Mouse (Mus musculus) testis, adult 2 months (tissue): ENCODE results near the gene Anxa6. TPM values are rescaled to one million over a fixed set of nuclear protein-coding genes. Genes with fewer than 3 reads are reported as not detected.
A peak's percentile ranks its signal among the peaks of the same experiment; 100 is the strongest.

Source experiments
- H3K27ac ChIP-seq: fragments of 200-500 bp; 2 replicates; pipeline ENCODE4 v1.5.1; 2012; ENCODE audit warnings: low read depth, low read length; ENCODE audit not compliant: control insufficient read depth, insufficient read depth
- H3K27me3 ChIP-seq: fragments of 200-500 bp; 2 replicates; pipeline ENCODE4 v1.6.1; 2012; ENCODE audit warnings: mild to moderate bottlenecking, low read length, moderate library complexity; ENCODE audit not compliant: control insufficient read depth, insufficient read depth
- H3K36me3 ChIP-seq: fragments of 200-500 bp; 2 replicates; pipeline ENCODE4 v1.6.1; 2012; ENCODE audit warnings: mild to moderate bottlenecking, low read length; ENCODE audit not compliant: control insufficient read depth, insufficient read depth
- H3K4me1 ChIP-seq: fragments of 200-500 bp; 2 replicates; pipeline ENCODE4 v1.6.1; 2012; ENCODE audit warnings: low read length; ENCODE audit not compliant: control insufficient read depth, insufficient read depth
- H3K4me3 ChIP-seq: fragments of 200-500 bp; 2 replicates; pipeline ENCODE4 v1.5.1; 2012; ENCODE audit warnings: low read depth, mild to moderate bottlenecking, low read length, moderate library complexity, mixed read lengths; ENCODE audit not compliant: control insufficient read depth
- CTCF ChIP-seq: fragments of 200-500 bp; IDR thresholded peaks from 2 replicates; pipeline ENCODE4 v1.5.1; 2012; ENCODE audit warnings: low read depth, mild to moderate bottlenecking, inconsistent platforms, low read length, moderate library complexity; ENCODE audit not compliant: control insufficient read depth, insufficient read depth, insufficient replicate concordance
- POLR2A ChIP-seq: fragments of 200-500 bp; IDR thresholded peaks from 2 replicates; pipeline ENCODE4 v1.6.1; 2012; ENCODE audit warnings: low read depth, mild to moderate bottlenecking, inconsistent platforms, low read length, moderate library complexity; ENCODE audit not compliant: control insufficient read depth
- polyA plus RNA-seq: library from polyadenylated mRNA; depleted of rRNA; stranded (reverse); fragments of >200 nt; gene quantifications from 2 replicates; pipeline ENCODE4 v1.2.3, GENCODE M21; 2012

Gene Anxa6
- polyA plus RNA-seq, 1 experiment: 4.9 TPM

DNA sequence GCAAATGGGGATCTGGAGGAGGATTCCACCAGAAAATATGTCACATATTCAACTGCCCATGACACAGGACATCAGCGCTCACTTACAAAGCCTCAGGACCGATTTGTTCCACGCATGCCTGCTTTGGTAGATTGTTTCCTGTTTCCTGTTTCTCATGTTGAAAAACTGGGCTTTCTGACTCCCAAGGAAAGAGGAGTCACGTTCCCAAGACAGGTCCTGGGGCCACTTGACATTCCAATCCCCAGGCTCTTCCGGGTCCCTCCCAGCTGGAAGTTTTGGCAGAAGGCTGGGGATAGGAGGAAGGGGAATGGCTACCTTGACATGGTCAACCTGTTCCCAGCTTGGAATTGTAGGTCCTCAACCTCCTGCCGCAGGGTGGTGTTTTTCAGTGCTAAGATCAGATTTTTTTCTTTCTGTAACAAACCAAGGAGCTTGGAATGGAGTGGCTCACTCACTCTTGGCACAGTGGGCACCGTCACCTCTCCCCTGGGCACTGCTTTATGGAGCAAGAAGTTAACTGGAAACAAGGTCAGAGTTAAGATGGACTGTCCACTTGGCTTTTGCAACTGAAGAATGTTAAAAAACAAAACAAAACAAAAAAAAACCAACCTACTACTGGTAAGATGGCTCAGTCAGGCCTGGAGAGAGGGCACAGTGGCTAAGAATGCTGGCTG lies 17.7 kb upstream of the Anxa6 start:
- H3K27ac ChIP-seq: no peak overlapping the region
- no peaks in the 10 kb centered on the region for H3K27me3 ChIP-seq
- H3K4me1 ChIP-seq: no peaks in the 10 kb centered on the region
- TF ChIP-seq POLR2A (no peak), CTCF (no peak)
- no peak overlapping the region for H3K4me3 ChIP-seq
- H3K36me3 ChIP-seq: no peaks in the 10 kb centered on the region

DNA sequence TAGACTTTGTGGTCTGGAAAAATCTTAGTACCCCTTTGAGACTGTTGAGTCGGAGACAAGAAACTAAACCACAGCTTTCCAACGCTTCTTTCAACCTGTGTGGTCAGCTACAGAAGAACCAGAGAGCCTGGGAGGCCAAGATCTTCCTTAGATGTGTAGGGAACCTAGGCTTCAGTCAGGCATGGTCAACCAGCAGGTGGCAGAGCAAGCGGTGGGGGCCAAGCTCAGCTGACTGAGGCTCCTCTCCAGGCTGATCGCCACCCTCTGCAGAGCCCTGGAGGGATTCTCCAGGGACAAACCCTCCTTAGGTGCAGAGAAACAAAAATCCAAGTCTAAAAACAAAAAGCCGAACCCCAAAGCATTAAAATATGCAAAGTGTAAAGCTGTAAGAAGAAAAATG lies 13.4 kb upstream of the Anxa6 start:
- no peaks in the 10 kb centered on the region for H3K36me3 ChIP-seq
- no peak overlapping the region for H3K4me3 ChIP-seq
- H3K27ac ChIP-seq: no peak overlapping the region
- no peaks in the 10 kb centered on the region for H3K4me1 ChIP-seq
- no peak for TF ChIP-seq POLR2A
- TF ChIP-seq CTCF: peak; percentile 41; the same call in 1 of the 2 replicates
- no peaks in the 10 kb centered on the region for H3K27me3 ChIP-seq

GRCm38 (mm10) chr11:55041348-55041747 lies 8.1 kb upstream of the Anxa6 start:
- Histone ChIP-seq H3K27ac (no peak overlapping the region), H3K36me3 (no peaks in the 10 kb centered on the region), H3K4me3 (no peak overlapping the region), H3K4me1 (no peaks in the 10 kb centered on the region), H3K27me3 (no peaks in the 10 kb centered on the region)
- no peak for TF ChIP-seq CTCF

GRCm38 (mm10) chr11:55039591-55039990 lies 6.3 kb upstream of the Anxa6 start:
- H3K4me3 ChIP-seq: no peak overlapping the region
- H3K36me3 ChIP-seq: no peaks in the 10 kb centered on the region
- H3K27ac ChIP-seq: no peak overlapping the region
- no peaks in the 10 kb centered on the region for H3K27me3 ChIP-seq
- no peaks in the 10 kb centered on the region for H3K4me1 ChIP-seq
- TF ChIP-seq POLR2A (no peak), CTCF (peak; percentile 81; the same call in 1 of the 2 replicates)

DNA sequence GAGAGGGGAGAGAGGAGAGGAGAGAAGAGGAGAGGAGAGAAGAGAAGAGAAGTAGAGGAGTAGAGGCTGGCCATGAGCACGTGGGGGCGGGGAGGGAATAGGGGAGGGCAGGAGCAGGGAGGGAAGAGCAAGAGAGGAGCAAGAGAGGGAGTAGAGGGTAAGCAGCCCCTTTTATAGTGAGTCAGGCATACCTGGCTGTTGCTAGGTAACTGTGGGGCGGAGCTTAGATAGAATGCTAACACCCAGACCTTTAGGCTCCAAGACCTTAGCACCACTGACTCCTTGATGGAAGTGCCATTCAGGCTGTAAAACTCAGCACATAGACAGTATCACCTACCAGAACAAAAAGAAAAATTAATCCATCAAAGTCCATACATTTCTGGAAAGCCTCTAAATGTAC lies 3.4 kb upstream of the Anxa6 start:
- H3K27ac ChIP-seq: no peak overlapping the region
- H3K4me1 ChIP-seq: peaks cover 9% of the 10 kb centered on the region

DNA sequence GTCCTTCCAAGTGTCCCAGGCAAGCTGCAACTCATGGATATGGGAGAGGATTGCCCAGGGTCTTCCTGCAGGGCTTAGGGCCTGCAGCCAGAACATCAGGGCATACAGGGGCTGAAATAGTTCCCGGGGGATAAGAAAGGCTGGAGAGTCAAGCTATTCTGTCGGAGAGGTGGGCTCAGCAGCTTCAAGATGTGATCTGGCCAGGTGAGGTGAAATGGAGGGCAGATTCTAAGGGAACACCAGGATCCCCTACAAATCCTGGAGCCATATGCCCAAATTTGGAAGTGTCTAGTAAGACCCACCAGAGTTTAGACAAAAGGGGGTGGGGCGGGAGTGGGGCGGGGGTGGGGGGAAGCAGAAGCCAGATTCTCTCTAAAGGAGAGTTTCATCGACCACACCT lies 959 bp downstream of the Anxa6 start:
- peaks cover 12% of the 10 kb centered on the region for H3K4me1 ChIP-seq
- no peaks in the 10 kb centered on the region for H3K36me3 ChIP-seq
- no peak overlapping the region for H3K4me3 ChIP-seq
- no peaks in the 10 kb centered on the region for H3K27me3 ChIP-seq
- H3K27ac ChIP-seq: no peak overlapping the region
- no peak for TF ChIP-seq POLR2A
- TF ChIP-seq CTCF: no peak

More for the DNA sequence above, 3.4 kb upstream of the Anxa6 start:
- Histone ChIP-seq H3K27me3 (no peaks in the 10 kb centered on the region), H3K36me3 (no peaks in the 10 kb centered on the region), H3K4me3 (no peak overlapping the region)
- TF ChIP-seq CTCF (no peak), POLR2A (no peak)

GRCm38 (mm10) chr11:55031991-55032280 lies 1.3 kb downstream of the Anxa6 start:
- Histone ChIP-seq H3K27me3 (no peaks in the 10 kb centered on the region), H3K36me3 (no peaks in the 10 kb centered on the region), H3K4me1 (peaks cover 12% of the 10 kb centered on the region), H3K27ac (no peak overlapping the region), H3K4me3 (no peak overlapping the region)
- TF ChIP-seq POLR2A (no peak), CTCF (no peak)
